Mouse (Mus musculus) embryo, embryonic 9.5 days (tissue): ENCODE measurements around the gene Entpd2.
"Not testable (repeated sequence)": the region's sequence is repeated elsewhere in the genome, so short reads cannot be mapped to it uniquely, and the experiment has no call there.

Experiments used
- DNase-seq: peaks from one replicate; pipeline ENCODE4 v3.0.0-alpha.2; 2017; ENCODE audit errors: extremely low spot score

Entpd2 gene

GRCm38 (mm10) chr2:25394281-25395221 is 1.1 kb upstream of the Entpd2 start:
- DNase-seq, result no peak

GRCm38 (mm10) chr2:25396597-25396983 is 916 bp downstream of the Entpd2 start:
- DNase-seq, result no peak

- DNase-seq, result no peak
These were observed 1.3 kb downstream of the Entpd2 start for GRCm38 (mm10) chr2:25397010-25397409.

GRCm38 (mm10) chr2:25398065-25398464 is 2.4 kb downstream of the Entpd2 start:
- no peak for DNase-seq

GRCm38 (mm10) chr2:25399051-25399450 is 3.4 kb downstream of the Entpd2 start, which contains the start of gene Npdc1:
TSS of gene Npdc1 (plus strand) at chr2:25399351.
- no peak for DNase-seq

- no peak for DNase-seq
These were observed 4.6 kb downstream of the Entpd2 start for GRCm38 (mm10) chr2:25400291-25400690.

GRCm38 (mm10) chr2:25400764-25401163 is 5.1 kb downstream of the Entpd2 start:
- peak; percentile 35 for DNase-seq

GRCm38 (mm10) chr2:25402377-25402971 is 6.8 kb downstream of the Entpd2 start:
- DNase-seq, result peak; percentile 81

GRCm38 (mm10) chr2:25402972-25403601 is 7.4 kb downstream of the Entpd2 start:
- peak; percentile 56 for DNase-seq

- no peak for DNase-seq
These were observed 8.3 kb downstream of the Entpd2 start for GRCm38 (mm10) chr2:25403994-25404393.

- no peak for DNase-seq
These were observed 13.2 kb downstream of the Entpd2 start for GRCm38 (mm10) chr2:25408908-25409307.

- DNase-seq, result not testable (repeated sequence)
These were observed 17.8 kb downstream of the Entpd2 start for GRCm38 (mm10) chr2:25413436-25413835.

GRCm38 (mm10) chr2:25417426-25417825 is 21.8 kb downstream of the Entpd2 start:
- no peak for DNase-seq

- peak; percentile 51 for DNase-seq
These were observed 26.2 kb downstream of the Entpd2 start for GRCm38 (mm10) chr2:25421896-25422295.

- no peak for DNase-seq
These were observed 27.1 kb downstream of the Entpd2 start, which contains the start of gene Fut7 for GRCm38 (mm10) chr2:25422587-25423410. TSS of gene Fut7 (plus strand) at chr2:25423267.

- no peak for DNase-seq
These were observed 28.0 kb downstream of the Entpd2 start for GRCm38 (mm10) chr2:25423626-25424025.

- DNase-seq, result no peak
These were observed 29.8 kb downstream of the Entpd2 start for GRCm38 (mm10) chr2:25425481-25425880.

GRCm38 (mm10) chr2:25426721-25427191 is 31.1 kb downstream of the Entpd2 start:
- peak; percentile 68 for DNase-seq

- no peak for DNase-seq
These were observed 31.6 kb downstream of the Entpd2 start for GRCm38 (mm10) chr2:25427256-25427655.

- DNase-seq, result peak; percentile 92
These were observed 33.0 kb downstream of the Entpd2 start, which contains the start of gene Abca2 for GRCm38 (mm10) chr2:25428442-25429236. TSS of gene Abca2 (plus strand) at chr2:25428703.
